Comparison of ENCODE assay signal across 22 mouse cellular contexts in the genomic region with DNA sequence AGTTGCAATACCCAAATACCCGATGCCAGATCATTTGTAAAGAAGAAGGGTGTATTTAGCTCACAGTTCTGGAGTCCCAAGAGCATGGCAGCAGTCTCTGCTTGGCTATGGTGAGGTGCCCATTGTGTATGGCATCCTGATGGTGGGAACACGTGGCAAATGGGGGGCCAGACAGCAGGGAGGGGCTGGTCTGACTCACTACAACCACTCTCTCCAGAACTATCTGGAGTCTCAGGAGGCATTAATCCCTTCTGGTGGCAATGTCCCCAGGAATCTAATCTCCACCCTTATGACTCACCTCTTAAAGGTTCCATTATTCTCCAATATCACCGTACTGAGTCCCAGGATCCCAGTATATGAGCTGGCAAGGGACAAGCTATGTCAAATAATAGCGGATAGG.
A peak's percentile ranks its signal among the peaks of the same experiment; 100 is the strongest.
DNase-seq lines count a peak whose midpoint lies in the region; ATAC-seq and TF ChIP-seq lines count a peak whose summit lies in the region.
"Had no signal": no experiment of that assay in that cellular context is flagged by ENCODE, and none has a peak within 500 bp of the region (broad histone marks: within the 10 kb centered on the region; RNA-seq: fewer than 3 reads in every experiment).

No protein-coding gene starts in this region.

- 82% methylated on average over 4 of the region's 4 CpGs for WGBS in forebrain, embryonic 11.5 days
- WGBS in forebrain, embryonic 13.5 days: 87% methylated on average over 4 of the region's 4 CpGs
- WGBS in intestine, embryonic 14.5 days: 71% methylated on average over 4 of the region's 4 CpGs
- 87% methylated on average over 4 of the region's 4 CpGs for WGBS in midbrain, embryonic 11.5 days

- no peak overlapping the region for H3ac ChIP-seq in myocyte (ENCODE audit: control insufficient read depth, insufficient read length)

- no peak overlapping the region for H3K4me3 ChIP-seq in forebrain, embryonic 11.5 days (ENCODE audit: low read depth, low read length)
- no peak overlapping the region for H3K4me3 ChIP-seq in forebrain, embryonic 13.5 days
- no peak overlapping the region for H3K4me3 ChIP-seq in intestine, embryonic 14.5 days (ENCODE audit: low read depth, low read length)
- H3K4me3 ChIP-seq in myocyte: no peak overlapping the region
- no peak overlapping the region for H3K4me3 ChIP-seq in midbrain, embryonic 11.5 days (ENCODE audit: low read depth, low read length)
- H3K4me3 ChIP-seq: embryonic facial prominence, embryonic 12.5 days; forebrain, embryonic 12.5 days; heart, embryonic 15.5 days; hindbrain, embryonic 10.5 days had no signal

- peak; percentile 17 for DNase-seq in forebrain, embryonic 11.5 days (ENCODE audit: low spot score)
- DNase-seq in intestine, embryonic 14.5 days (ENCODE audit: low spot score): no peak
- DNase-seq in frontal cortex, postnatal 25 days (ENCODE audit: low spot score in 2 of 2): no peak
- DNase-seq in midbrain, embryonic 11.5 days (ENCODE audit: low spot score, missing footprints): no peak
- no peak for DNase-seq in ovary, postnatal 36 days (ENCODE audit: low spot score)
- DNase-seq: adrenal gland, postnatal 10 days; cerebellum, adult 11 months; cerebellum, adult 9-10 months; cerebellum, postnatal 25 days; gastrocnemius, postnatal 36 days; heart, adult 18-20 months; kidney, adult 2 months had no signal

- H3K36me3 ChIP-seq in forebrain, embryonic 11.5 days (ENCODE audit: control insufficient read depth, insufficient read depth, low read length): no peaks in the 10 kb centered on the region
- H3K36me3 ChIP-seq in forebrain, embryonic 13.5 days (ENCODE audit: poor library complexity, severe bottlenecking): no peaks in the 10 kb centered on the region
- H3K36me3 ChIP-seq in intestine, embryonic 14.5 days (ENCODE audit: control insufficient read depth, insufficient read depth, low read length): no peaks in the 10 kb centered on the region
- no peaks in the 10 kb centered on the region for H3K36me3 ChIP-seq in myocyte (ENCODE audit: control insufficient read depth, insufficient read depth)
- H3K36me3 ChIP-seq in midbrain, embryonic 11.5 days (ENCODE audit: control insufficient read depth, insufficient read depth, low read length): no peaks in the 10 kb centered on the region
- H3K36me3 ChIP-seq: embryonic facial prominence, embryonic 12.5 days; forebrain, embryonic 12.5 days; G1E; heart, embryonic 15.5 days; hindbrain, embryonic 10.5 days had no signal

- peak; percentile 38 for TF ChIP-seq POLR2A in myocyte (IDR thresholded peaks at IDR 0.05; ENCODE audit: insufficient read length, low read depth)

- H3K4me1 ChIP-seq in forebrain, embryonic 11.5 days (replicated peaks; ENCODE audit: control insufficient read depth, insufficient read depth, low read length): 0 out of 2 replicates have a peak, but pooled peaks cover 3% of the 10 kb centered on the region
- peaks cover 9% of the 10 kb centered on the region for H3K4me1 ChIP-seq in forebrain, embryonic 13.5 days
- H3K4me1 ChIP-seq in intestine, embryonic 14.5 days (replicated peaks; ENCODE audit: control insufficient read depth, insufficient read depth, low read length): peaks cover 8% of the 10 kb centered on the region; the same call in 1 of the 2 replicates
- peaks cover 6% of the 10 kb centered on the region; the same call in 1 of the 2 replicates for H3K4me1 ChIP-seq in midbrain, embryonic 11.5 days (ENCODE audit: control insufficient read depth, insufficient read depth, low read length)

- no peaks in the 10 kb centered on the region for H3K27me3 ChIP-seq in forebrain, embryonic 11.5 days (ENCODE audit: control insufficient read depth, insufficient read depth, low read length)
- no peaks in the 10 kb centered on the region for H3K27me3 ChIP-seq in forebrain, embryonic 13.5 days
- H3K27me3 ChIP-seq in intestine, embryonic 14.5 days (replicated peaks; ENCODE audit: control insufficient read depth, insufficient read depth, low read length): no peaks in the 10 kb centered on the region
- H3K27me3 ChIP-seq in myocyte (ENCODE audit: control insufficient read depth, insufficient read depth, insufficient read length): no peaks in the 10 kb centered on the region
- no peaks in the 10 kb centered on the region; the same call in none of the 2 replicates for H3K27me3 ChIP-seq in midbrain, embryonic 11.5 days (ENCODE audit: control insufficient read depth, insufficient read depth, low read length)
- H3K27me3 ChIP-seq: embryonic facial prominence, embryonic 12.5 days; forebrain, embryonic 12.5 days; heart, embryonic 15.5 days had no signal

- H3K79me2 ChIP-seq in myocyte (ENCODE audit: control insufficient read depth, insufficient read depth): peaks cover 16% of the 10 kb centered on the region

- H3K9me3 ChIP-seq in forebrain, embryonic 11.5 days (ENCODE audit: control insufficient read depth, low read length): no peaks in the 10 kb centered on the region
- no peaks in the 10 kb centered on the region for H3K9me3 ChIP-seq in forebrain, embryonic 13.5 days (replicated peaks)
- no peaks in the 10 kb centered on the region for H3K9me3 ChIP-seq in intestine, embryonic 14.5 days (ENCODE audit: control insufficient read depth, low read length)
- no peaks in the 10 kb centered on the region for H3K9me3 ChIP-seq in midbrain, embryonic 11.5 days (ENCODE audit: control insufficient read depth, low read length)
- H3K9me3 ChIP-seq: embryonic facial prominence, embryonic 12.5 days; forebrain, embryonic 12.5 days; heart, embryonic 15.5 days; hindbrain, embryonic 10.5 days had no signal

- H3K4me2 ChIP-seq in forebrain, embryonic 11.5 days (ENCODE audit: low read depth, low read length, severe bottlenecking): no peak overlapping the region
- no peak overlapping the region for H3K4me2 ChIP-seq in forebrain, embryonic 13.5 days
- H3K4me2 ChIP-seq in intestine, embryonic 14.5 days (ENCODE audit: low read length): no peak overlapping the region
- peak overlapping the region; percentile 71 for H3K4me2 ChIP-seq in myocyte (ENCODE audit: low read depth)
- no peak overlapping the region for H3K4me2 ChIP-seq in midbrain, embryonic 11.5 days
- H3K4me2 ChIP-seq: embryonic facial prominence, embryonic 12.5 days; forebrain, embryonic 12.5 days; heart, embryonic 11.5 days; heart, embryonic 15.5 days; hindbrain, embryonic 14.5 days had no signal

- H3K27ac ChIP-seq in forebrain, embryonic 11.5 days (ENCODE audit: low read depth, low read length): no peak overlapping the region
- no peak overlapping the region for H3K27ac ChIP-seq in forebrain, embryonic 13.5 days
- no peak overlapping the region for H3K27ac ChIP-seq in intestine, embryonic 14.5 days (ENCODE audit: low read depth)
- no peak overlapping the region for H3K27ac ChIP-seq in midbrain, embryonic 11.5 days (ENCODE audit: low read depth, low read length)
- H3K27ac ChIP-seq: embryonic facial prominence, embryonic 12.5 days; forebrain, embryonic 12.5 days; heart, embryonic 15.5 days; hindbrain, embryonic 10.5 days; hindbrain, embryonic 14.5 days had no signal

- ATAC-seq in forebrain, embryonic 11.5 days (replicated peaks; ENCODE audit: low FRiP score): no peak
- no peak for ATAC-seq in forebrain, embryonic 13.5 days
- ATAC-seq in intestine, embryonic 14.5 days (replicated peaks; ENCODE audit: low FRiP score, low TSS enrichment, low read depth): 0 out of 2 replicates have a peak, but pooled peaks have one; percentile 23
- no peak for ATAC-seq in midbrain, embryonic 11.5 days (ENCODE audit: low FRiP score)
- ATAC-seq: CD4-positive, CD25-positive, alpha-beta regulatory T cell, adult 4 months had no signal

- no peak overlapping the region for H3K9ac ChIP-seq in forebrain, embryonic 11.5 days (ENCODE audit: low read length)
- H3K9ac ChIP-seq in forebrain, embryonic 13.5 days: no peak overlapping the region
- H3K9ac ChIP-seq in intestine, embryonic 14.5 days (ENCODE audit: low read length): no peak overlapping the region
- H3K9ac ChIP-seq in midbrain, embryonic 11.5 days (ENCODE audit: low read length): no peak overlapping the region
- H3K9ac ChIP-seq: embryonic facial prominence, embryonic 12.5 days; forebrain, embryonic 12.5 days; heart, embryonic 15.5 days; hindbrain, embryonic 14.5 days had no signal

TF ChIP-seq in myocyte, 11 proteins besides CTCF, POLR2A, EP300 and RAD21:
- TF ChIP-seq USF1 (IDR thresholded peaks at IDR 0.05; ENCODE audit: low read depth) (peak; percentile 81), MAX (IDR thresholded peaks at IDR 0.05; ENCODE audit: low read depth) (peak; percentile 64), CEBPB (IDR thresholded peaks at IDR 0.05; ENCODE audit: insufficient read depth, poor library complexity, severe bottlenecking) (no peak), TCF12 (IDR thresholded peaks at IDR 0.05; ENCODE audit: insufficient read depth, poor library complexity, severe bottlenecking) (peak; percentile 19), MYOG (IDR thresholded peaks at IDR 0.05; ENCODE audit: control insufficient read depth in 1 of 3, insufficient read depth in 1 of 3, insufficient read length in 2 of 3, low read depth in 2 of 3) (peak in 1 of 3 experiments; percentile 58), POLR2AphosphoS2 (IDR thresholded peaks at IDR 0.05; ENCODE audit: insufficient read length, low read depth) (no peak), REST (IDR thresholded peaks at IDR 0.05; ENCODE audit: insufficient read depth, insufficient read length) (no peak), MYOD1 (IDR thresholded peaks at IDR 0.05; ENCODE audit: control insufficient read depth in 1 of 3, insufficient read length in 2 of 3, low read depth in 2 of 3) (peak in 1 of 3 experiments; percentile 77)
TF ChIP-seq in myocyte: peak in this region for 5.
